Mouse (Mus musculus) cerebellum, adult 2 months (tissue): ENCODE measurements around the gene Csf3. TPM values are rescaled to one million over a fixed set of nuclear protein-coding genes. Genes with fewer than 3 reads are reported as not detected.

Experiments
- DNase-seq, 2 experiments: peaks; one replicate each; pipeline ENCODE4 v3.0.0; 2021
- H3K27ac ChIP-seq: fragments of 200-500 bp; 2 replicates; pipeline ENCODE4 v1.5.1; 2012; ENCODE audit warnings: low read length, control low read depth, inconsistent platforms; ENCODE audit not compliant: insufficient read depth
- H3K27me3 ChIP-seq: fragments of 200-500 bp; 2 replicates; pipeline ENCODE4 v1.6.1; 2012; ENCODE audit warnings: inconsistent platforms, mild to moderate bottlenecking, low read length, moderate library complexity; ENCODE audit not compliant: control insufficient read depth, insufficient read depth
- H3K4me1 ChIP-seq: fragments of 200-500 bp; 2 replicates; pipeline ENCODE4 v1.6.1; 2011; ENCODE audit warnings: low read length; ENCODE audit not compliant: control insufficient read depth, insufficient read depth
- H3K4me3 ChIP-seq: fragments of 200-500 bp; replicated peaks from 2 replicates; pipeline ENCODE3; 2011; ENCODE audit warnings: mild to moderate bottlenecking, low read depth, low read length, control low read depth; ENCODE audit not compliant: insufficient read depth
- CTCF ChIP-seq: fragments of 200-500 bp; IDR thresholded peaks from 2 replicates; pipeline ENCODE4 v1.5.1; 2011; ENCODE audit warnings: low read depth, mild to moderate bottlenecking, control low read depth, low read length, moderate library complexity, borderline replicate concordance; ENCODE audit not compliant: insufficient read depth
- POLR2A ChIP-seq: fragments of 200-500 bp; IDR thresholded peaks from 2 replicates; pipeline ENCODE4 v1.6.1; 2011; ENCODE audit warnings: low read length, control low read depth, borderline replicate concordance; ENCODE audit not compliant: insufficient read depth
- WGBS: fragments of 180-500 bp; shearing (Covaris S2); methylation state at CpG from one replicate; pipeline ENCODE4 v1.1.7; 2018; 5-methylcytosine and 5-hydroxymethylcytosine counted together
- polyA plus RNA-seq: library from polyadenylated mRNA; depleted of rRNA; stranded (reverse); fragments of >200 nt; gene quantifications from 2 replicates; pipeline ENCODE4 v1.2.3, GENCODE M21; 2012; rRNA removed

Csf3 gene
- polyA plus RNA-seq, 1 experiment = not detected

DNA sequence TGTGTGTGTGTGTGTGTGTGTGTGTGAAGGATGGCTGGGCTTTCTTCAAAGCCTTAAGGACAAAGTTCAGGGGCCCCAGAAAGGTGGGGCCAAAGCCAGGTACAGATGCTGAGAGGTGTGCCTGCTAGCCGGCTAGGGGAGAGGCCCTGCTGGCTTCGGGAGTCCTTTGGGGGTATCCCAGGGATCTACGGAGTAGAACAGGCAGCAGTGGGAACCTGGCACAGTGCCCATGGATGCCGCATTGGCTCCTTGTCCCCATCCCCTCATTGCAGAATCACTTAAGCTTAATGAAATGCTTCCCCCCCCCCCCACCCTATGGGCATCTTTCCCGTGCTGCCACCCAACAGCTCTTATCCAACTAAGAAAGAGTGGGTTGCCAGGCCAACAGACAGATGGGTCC lies 48.7 kb downstream of the Csf3 start:
- DNase-seq = peak; percentile 50 to 62

DNA sequence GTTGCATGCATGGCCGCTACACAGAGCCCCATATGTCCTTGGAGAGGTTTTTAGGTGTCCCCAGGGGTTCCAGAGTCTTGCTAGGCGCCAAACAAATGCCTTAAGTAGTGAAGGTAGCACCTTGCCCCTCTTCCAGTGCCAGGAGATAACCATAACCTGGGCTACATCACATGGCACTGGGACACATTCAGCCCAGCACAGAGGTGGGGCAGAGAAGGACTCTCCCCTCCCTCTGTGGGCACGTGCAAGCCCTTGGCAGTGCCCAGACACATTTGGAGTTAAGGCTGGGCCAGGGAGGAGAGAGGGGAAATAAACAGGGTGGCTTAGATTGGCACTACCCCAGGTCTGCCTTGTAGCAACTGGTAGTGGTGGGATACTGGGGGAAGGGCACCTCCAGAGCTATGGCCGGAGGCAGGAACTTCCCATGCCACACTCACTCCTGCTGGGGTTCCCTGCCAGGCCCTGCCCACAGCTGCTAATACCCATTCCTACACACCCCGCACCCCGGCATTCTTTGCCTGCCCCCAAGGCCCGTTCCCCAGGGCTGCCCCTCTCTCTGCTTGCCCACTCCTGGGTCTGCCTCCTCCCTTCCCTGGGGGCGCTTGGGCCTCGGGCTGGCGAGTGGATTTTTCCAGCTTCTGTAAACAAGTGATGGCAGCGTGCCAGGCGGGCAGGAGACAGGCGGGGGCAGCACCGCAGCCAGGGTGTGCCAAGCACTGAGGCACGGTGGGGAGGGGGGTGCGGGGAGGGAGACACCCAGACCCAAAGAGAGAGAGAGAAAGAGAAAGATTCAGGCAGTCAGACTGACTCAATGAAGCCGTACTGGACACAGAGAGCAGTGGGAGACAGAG lies 49.5 kb downstream of the Csf3 start:
- TF ChIP-seq CTCF (no peak), POLR2A (no peak)
- Histone ChIP-seq H3K27me3 (no peaks in the 10 kb centered on the region), H3K4me1 (peaks cover 89% of the 10 kb centered on the region), H3K27ac (peak overlapping the region; percentile 100), H3K4me3 (peak overlapping the region; percentile 35)
- WGBS = 5% methylated on average over 16 of the region's 17 CpGs
- DNase-seq = peak; percentile 84

More for the DNA sequence above, 48.7 kb downstream of the Csf3 start:
- 2% methylated on average over 5 of the region's 5 CpGs for WGBS
- Histone ChIP-seq H3K4me1 (peaks cover 83% of the 10 kb centered on the region), H3K27me3 (no peaks in the 10 kb centered on the region), H3K4me3 (peak overlapping the region; percentile 35), H3K27ac (peak overlapping the region; percentile 100)
- TF ChIP-seq POLR2A = no peak
- no peak for TF ChIP-seq CTCF

DNA sequence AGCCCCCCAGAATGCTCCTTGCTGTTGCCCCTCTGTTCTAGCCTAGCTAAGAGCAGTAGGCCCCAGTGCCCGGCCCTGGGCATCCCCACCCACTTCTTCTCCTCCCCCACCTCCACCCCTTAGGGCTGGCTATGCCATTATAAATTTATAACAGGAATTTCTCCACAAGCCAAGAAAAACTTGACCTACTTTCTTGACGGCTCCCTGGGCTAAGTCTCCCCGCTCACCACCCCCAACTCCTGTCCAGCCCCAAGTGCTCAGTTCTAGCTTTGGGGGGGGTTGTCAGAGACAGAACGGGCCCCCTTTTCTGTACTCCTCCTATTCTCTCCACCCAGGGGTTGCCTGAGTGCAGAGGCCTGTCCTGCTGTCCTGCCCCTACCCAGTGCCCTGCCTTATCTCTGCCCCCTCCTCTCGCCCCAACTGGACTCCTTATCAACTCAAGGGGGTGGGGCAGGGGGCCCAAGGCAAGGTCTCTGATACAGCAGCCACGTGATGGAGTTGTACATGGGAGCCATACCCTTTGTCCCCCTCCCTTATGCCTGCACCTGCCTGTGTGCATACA lies 50.2 kb downstream of the Csf3 start:
- Histone ChIP-seq H3K4me1 (peaks cover 89% of the 10 kb centered on the region), H3K4me3 (peak overlapping the region; percentile 9), H3K27me3 (no peaks in the 10 kb centered on the region), H3K27ac (peak overlapping the region; percentile 100)
- DNase-seq = peak; percentile 53 to 57
- no peak for TF ChIP-seq POLR2A
- TF ChIP-seq CTCF = no peak
- 8% methylated on average over 6 of the region's 6 CpGs for WGBS

DNA sequence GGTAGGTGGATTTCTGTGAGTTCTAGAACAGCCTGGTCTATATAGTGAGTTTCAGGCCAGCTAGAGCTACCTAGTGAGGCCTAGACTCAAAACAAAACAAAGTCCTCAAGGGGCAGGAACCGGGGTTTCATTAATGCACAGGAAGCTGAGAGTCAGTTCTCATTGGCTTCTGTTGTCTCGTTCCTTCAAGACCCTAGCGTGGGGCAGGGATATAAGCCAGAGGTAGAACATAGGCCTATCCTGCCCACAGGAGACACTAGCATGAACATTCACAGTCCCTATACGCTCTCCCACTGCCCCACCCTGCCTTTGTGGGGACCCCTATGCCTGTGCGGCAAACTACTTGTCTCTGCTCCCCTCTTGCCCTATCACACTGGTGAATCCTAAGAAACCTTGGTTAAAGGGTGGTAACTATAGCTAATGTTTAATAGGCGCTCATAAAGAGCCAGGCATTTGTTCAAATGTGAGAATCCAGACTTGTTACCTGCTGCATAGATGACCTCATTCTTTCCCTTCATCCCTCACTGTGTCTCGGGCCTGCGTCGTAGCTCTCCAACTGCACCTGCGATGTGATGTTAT lies 51.6 kb downstream of the Csf3 start:
- 55% methylated on average over 10 of the region's 10 CpGs for WGBS
- Histone ChIP-seq H3K27me3 (no peaks in the 10 kb centered on the region), H3K4me3 (no peak overlapping the region), H3K27ac (peak overlapping the region; percentile 62), H3K4me1 (peaks cover 84% of the 10 kb centered on the region)
- peak in 1 of 2 experiments; percentile 35 for DNase-seq
- no peak for TF ChIP-seq POLR2A
- TF ChIP-seq CTCF = no peak

Other genes with a start within 250 kb of the Csf3 start
- gene Ikzf3, start 155.2 kb upstream of the Csf3 start, polyA plus RNA-seq = 0.07 and 0.10 TPM in 2 replicates
- gene Zpbp2, start 150.2 kb upstream of the Csf3 start, polyA plus RNA-seq = 0.13 and 0.20 TPM in 2 replicates
- gene Ormdl3, start 113.9 kb upstream of the Csf3 start, polyA plus RNA-seq = 64.6 and 66.8 TPM in 2 replicates
- 0.41 TPM in 1 of 2 replicates, not detected in the other for gene Lrrc3c, start 103.0 kb upstream of the Csf3 start, polyA plus RNA-seq
- 0.33 and 0.35 TPM in 2 replicates for gene Gm12355, start 75.6 kb upstream of the Csf3 start, polyA plus RNA-seq
- not detected in 2 replicates for gene Gsdma3, start 74.9 kb upstream of the Csf3 start, polyA plus RNA-seq
- not detected in 2 replicates for gene Gsdma2, start 54.5 kb upstream of the Csf3 start, polyA plus RNA-seq
- gene Gsdma, start 36.9 kb upstream of the Csf3 start, polyA plus RNA-seq = 0.13 and 0.28 TPM in 2 replicates
- 205 and 207 TPM in 2 replicates for gene Psmd3, start 18.7 kb upstream of the Csf3 start, polyA plus RNA-seq
- 105 and 108 TPM in 2 replicates for gene Med24, start 28.2 kb downstream of the Csf3 start, polyA plus RNA-seq
- gene Thra, start 39.4 kb downstream of the Csf3 start, polyA plus RNA-seq = 439 and 447 TPM in 2 replicates
- gene Nr1d1, start 74.1 kb downstream of the Csf3 start, polyA plus RNA-seq = 144 and 167 TPM in 2 replicates
- 99.1 and 103 TPM in 2 replicates for gene Msl1, start 94.3 kb downstream of the Csf3 start, polyA plus RNA-seq
- gene Casc3, start 103.6 kb downstream of the Csf3 start, polyA plus RNA-seq = 55.5 TPM in 2 replicates
- 56.8 and 58.0 TPM in 2 replicates for gene Rapgefl1, start 135.5 kb downstream of the Csf3 start, polyA plus RNA-seq
- gene Wipf2, start 162.4 kb downstream of the Csf3 start, polyA plus RNA-seq = 25.8 and 27.3 TPM in 2 replicates
- 0.30 and 0.36 TPM in 2 replicates for gene Cdc6, start 206.5 kb downstream of the Csf3 start, polyA plus RNA-seq
- 13.5 and 15.4 TPM in 2 replicates for gene Rara, start 226.6 kb downstream of the Csf3 start, polyA plus RNA-seq